Mouse (Mus musculus): ENCODE results near the gene 1700009N14Rik.

1700009N14Rik gene

GRCm38 (mm10) chr4:39450069-39450468, at the start of gene 1700009N14Rik:
1700009N14Rik (plus strand) TSS chr4:39450295.
- in situ Hi-C loops (cut with MboI; ENCODE audit: unreplicated experiment in 2 of 2), result no loop called here

GRCm38 (mm10) chr4:39437870-39438367, 12.2 kb upstream of the 1700009N14Rik start:
- in situ Hi-C loops (cut with MboI; ENCODE audit: unreplicated experiment in 2 of 2), result no loop called here

- in situ Hi-C loops (cut with MboI; ENCODE audit: unreplicated experiment in 2 of 2), result no loop called here
Measured at GRCm38 (mm10) chr4:39474291-39474690, 24.2 kb downstream of the 1700009N14Rik start.

- in situ Hi-C loops (cut with MboI; ENCODE audit: unreplicated experiment in 2 of 2), result no loop called here
Measured at GRCm38 (mm10) chr4:39486393-39486792, 36.3 kb downstream of the 1700009N14Rik start.

GRCm38 (mm10) chr4:39493596-39493995, 43.5 kb downstream of the 1700009N14Rik start:
- in situ Hi-C loops (cut with MboI; ENCODE audit: unreplicated experiment in 2 of 2), result no loop called here

GRCm38 (mm10) chr4:39495875-39496274, 45.8 kb downstream of the 1700009N14Rik start:
- in situ Hi-C loops (cut with MboI; ENCODE audit: unreplicated experiment in 2 of 2), result no loop called here
